In genomic region chr11:77847599-77848128, GRCm38 (mm10) we compare ENCODE assay signal across 15 mouse cellular contexts. TPM values are rescaled to one million over a fixed set of nuclear protein-coding genes. Genes with fewer than 3 reads are reported as not detected.
DNase-seq lines count a peak whose midpoint lies in the region; ATAC-seq and TF ChIP-seq lines count a peak whose summit lies in the region.
"Had no signal": no experiment of that assay in that cellular context is flagged by ENCODE, and none has a peak within 500 bp of the region (broad histone marks: within the 10 kb centered on the region; RNA-seq: fewer than 3 reads in every experiment).

No protein-coding gene starts in this region.

- no peak overlapping the region for H3K4me3 ChIP-seq in lung, embryonic 14.5 days (ENCODE audit: low read depth, low read length)
- H3K4me3 ChIP-seq in lung, postnatal 0 days (ENCODE audit: low read depth, low read length), result no peak overlapping the region
- H3K4me3 ChIP-seq in hindbrain, postnatal 0 days (ENCODE audit: low read length), result no peak overlapping the region
- H3K4me3 ChIP-seq in stomach, embryonic 15.5 days (replicated peaks), result no peak overlapping the region
- H3K4me3 ChIP-seq: heart, embryonic 12.5 days; limb, embryonic 13.5 days had no signal

- no peak for TF ChIP-seq CTCF in lung, embryonic 14.5 days (IDR thresholded peaks at IDR 0.05; ENCODE audit: low read depth)
- TF ChIP-seq CTCF in lung, postnatal 0 days (IDR thresholded peaks at IDR 0.05), result no peak
- no peak for TF ChIP-seq CTCF in hindbrain, postnatal 0 days (IDR thresholded peaks at IDR 0.05; ENCODE audit: low read depth)

- peak; percentile 23; the same call in 1 of the 2 replicates for ATAC-seq in lung, embryonic 14.5 days (ENCODE audit: insufficient read depth)
- no peak for ATAC-seq in lung, postnatal 0 days
- ATAC-seq in hindbrain, postnatal 0 days, result no peak
- 0 out of 2 replicates have a peak, but pooled peaks have one; percentile 29 for ATAC-seq in stomach, embryonic 15.5 days (ENCODE audit: insufficient read depth, low FRiP score, low read depth)

- no peak overlapping the region for H3K9ac ChIP-seq in lung, embryonic 14.5 days
- no peak overlapping the region for H3K9ac ChIP-seq in lung, postnatal 0 days (replicated peaks; ENCODE audit: low read depth)
- 0 out of 2 replicates have a peak overlapping the region, but pooled peaks have one; percentile 3 for H3K9ac ChIP-seq in hindbrain, postnatal 0 days (replicated peaks; ENCODE audit: low read length)
- H3K9ac ChIP-seq in stomach, embryonic 15.5 days, result no peak overlapping the region
- H3K9ac ChIP-seq: heart, embryonic 12.5 days; limb, embryonic 13.5 days had no signal

- H3K4me2 ChIP-seq in lung, embryonic 14.5 days, result no peak overlapping the region
- no peak overlapping the region for H3K4me2 ChIP-seq in lung, postnatal 0 days (replicated peaks; ENCODE audit: low read depth, low read length)
- no peak overlapping the region for H3K4me2 ChIP-seq in hindbrain, postnatal 0 days (ENCODE audit: low read depth, low read length)
- H3K4me2 ChIP-seq in stomach, embryonic 15.5 days, result no peak overlapping the region
- H3K4me2 ChIP-seq: heart, embryonic 12.5 days; limb, embryonic 13.5 days had no signal

- 0 out of 2 replicates have a peak, but pooled peaks cover 4% of the 10 kb centered on the region for H3K4me1 ChIP-seq in lung, embryonic 14.5 days (ENCODE audit: insufficient read depth)
- no peaks in the 10 kb centered on the region for H3K4me1 ChIP-seq in lung, postnatal 0 days (ENCODE audit: insufficient read depth, low read depth, low read length)
- H3K4me1 ChIP-seq in hindbrain, postnatal 0 days (ENCODE audit: insufficient read depth, low read length), result peaks cover 37% of the 10 kb centered on the region
- 0 out of 2 replicates have a peak, but pooled peaks cover 3% of the 10 kb centered on the region for H3K4me1 ChIP-seq in stomach, embryonic 15.5 days

- H3K27ac ChIP-seq in lung, embryonic 14.5 days (ENCODE audit: low read depth), result no peak overlapping the region
- H3K27ac ChIP-seq in lung, postnatal 0 days (ENCODE audit: low read length), result no peak overlapping the region
- no peak overlapping the region; the same call in 1 of the 2 replicates for H3K27ac ChIP-seq in hindbrain, postnatal 0 days
- H3K27ac ChIP-seq in stomach, embryonic 15.5 days, result no peak overlapping the region
- H3K27ac ChIP-seq: limb, embryonic 13.5 days had no signal

- no peaks in the 10 kb centered on the region for H3K9me3 ChIP-seq in lung, embryonic 14.5 days (ENCODE audit: low read depth, low read length)
- H3K9me3 ChIP-seq in lung, postnatal 0 days (ENCODE audit: low read length), result no peaks in the 10 kb centered on the region
- H3K9me3 ChIP-seq in hindbrain, postnatal 0 days (ENCODE audit: low read length), result no peaks in the 10 kb centered on the region
- no peaks in the 10 kb centered on the region for H3K9me3 ChIP-seq in stomach, embryonic 15.5 days
- H3K9me3 ChIP-seq: heart, embryonic 12.5 days; limb, embryonic 13.5 days had no signal

- DNase-seq in lung, embryonic 14.5 days, result no peak
- DNase-seq in lung, postnatal 0 days (ENCODE audit: low spot score), result no peak
- DNase-seq in hindbrain, postnatal 0 days (ENCODE audit: low spot score), result no peak
- DNase-seq in kidney, postnatal 14 days, result peak; percentile 65
- no peak for DNase-seq in cerebellum, adult 8-10 months
- DNase-seq in thymus, postnatal 36 days, result no peak
- no peak for DNase-seq in adrenal gland, postnatal 4 days (ENCODE audit: low spot score in 2 of 2)
- DNase-seq: adrenal gland, adult 2 months; cerebellum, adult 11-12 months; spleen, adult 18-20 months; thymus, postnatal 14 days had no signal

- no peaks in the 10 kb centered on the region for H3K27me3 ChIP-seq in lung, embryonic 14.5 days (ENCODE audit: insufficient read depth, low read length)
- no peaks in the 10 kb centered on the region for H3K27me3 ChIP-seq in lung, postnatal 0 days (replicated peaks; ENCODE audit: insufficient read depth, low read length)
- no peaks in the 10 kb centered on the region for H3K27me3 ChIP-seq in hindbrain, postnatal 0 days (ENCODE audit: insufficient read depth, low read length)
- no peaks in the 10 kb centered on the region for H3K27me3 ChIP-seq in stomach, embryonic 15.5 days (replicated peaks)
- H3K27me3 ChIP-seq: heart, embryonic 12.5 days had no signal

- H3K36me3 ChIP-seq in lung, embryonic 14.5 days (ENCODE audit: insufficient read depth), result peaks cover 80% of the 10 kb centered on the region
- peaks cover 41% of the 10 kb centered on the region for H3K36me3 ChIP-seq in lung, postnatal 0 days (ENCODE audit: insufficient read depth, low read length)
- H3K36me3 ChIP-seq in hindbrain, postnatal 0 days (ENCODE audit: insufficient read depth, low read length), result peaks cover 29% of the 10 kb centered on the region
- H3K36me3 ChIP-seq in stomach, embryonic 15.5 days, result peaks cover 42% of the 10 kb centered on the region

- no peak for TF ChIP-seq EP300 in lung, postnatal 0 days (IDR thresholded peaks at IDR 0.05)

- 31% methylated on average over 9 of the region's 9 CpGs for WGBS in lung, embryonic 14.5 days
- WGBS in lung, postnatal 0 days, result 53% methylated on average over 9 of the region's 9 CpGs
- 51% methylated on average over 9 of the region's 9 CpGs for WGBS in hindbrain, postnatal 0 days
- 38% methylated on average over 9 of the region's 9 CpGs for WGBS in stomach, embryonic 15.5 days

RNA-seq across cellular contexts. Expression of gene Pipox, which starts 46.2 kb away (rescaled TPM):
- polyA plus RNA-seq in lung, embryonic 14.5 days (2014; fragmentation: Nextera tagmentation; extraction: Ambion mirVana), result 0.88 and 1.6 TPM in 2 replicates
- 0.23 and 0.40 TPM in 2 replicates for polyA plus RNA-seq in lung, postnatal 0 days (2015; fragmentation: Nextera tagmentation; extraction: Ambion mirVana)
- total RNA-seq in hindbrain, postnatal 0 days (2014; rRNA removed), result 2.8 and 6.8 TPM in 2 replicates
- polyA plus RNA-seq in hindbrain, postnatal 0 days (2015; fragmentation: Nextera tagmentation; extraction: Ambion mirVana), result 4.4 and 4.6 TPM in 2 replicates
- polyA plus RNA-seq in stomach, embryonic 15.5 days (2015; fragmentation: Nextera tagmentation; extraction: Ambion mirVana), result 16.4 and 23.3 TPM in 2 replicates
- total RNA-seq in adrenal gland, postnatal 4 days (2021), result 10 to 100 TPM in 1 of 2 experiments, 1 to 10 TPM in 1; 9.1 to 16.9 TPM
- total RNA-seq: gastrocnemius, adult 18-20 months had no signal

Comparison
In these comparisons a context has a peak if more than half of its experiments do, and no peak if none do; other contexts are left out.
1. ATAC-seq: peak in lung, embryonic 14.5 days (single experiment) and stomach, embryonic 15.5 days (single experiment); none in lung, postnatal 0 days (single experiment) and hindbrain, postnatal 0 days (single experiment).